Mouse (Mus musculus): Measurements from ENCODE around the gene Tango6. TPM values are rescaled to one million over a fixed set of nuclear protein-coding genes. Genes with fewer than 3 reads are reported as not detected.

Tango6 gene
- total and polyA plus RNA-seq, 2 experiments from 2014 or later, result 3.0 to 6.1 TPM

DNA sequence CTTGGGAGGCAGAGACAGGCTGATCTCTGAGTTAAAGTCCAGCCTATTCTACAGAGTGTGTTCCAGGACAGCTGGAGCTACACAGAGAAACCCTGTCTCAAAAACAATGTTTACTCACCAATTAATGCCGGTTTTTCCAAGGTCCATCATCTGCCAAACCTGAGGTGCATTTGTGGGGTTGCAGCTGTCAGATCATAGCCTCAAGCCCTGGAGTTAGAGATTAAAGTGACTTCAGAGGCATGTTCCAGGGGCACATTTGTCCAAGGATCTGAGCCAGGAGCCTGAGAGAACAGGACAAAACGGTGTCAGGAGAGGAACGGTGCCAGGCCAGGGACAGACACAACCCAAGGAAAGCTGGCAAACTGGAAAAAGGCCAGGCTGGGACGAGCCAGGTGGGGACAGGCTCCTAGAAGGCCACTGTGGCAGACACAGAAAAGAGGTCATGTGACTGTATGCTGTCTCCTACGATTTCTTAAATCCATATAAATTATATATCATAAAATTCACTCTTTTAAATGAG is 146.7 kb downstream of the Tango6 start:
- DNase-seq (ENCODE audit: low spot score) (no peak), ATAC-seq (ENCODE audit: low FRiP score) (no peak)
- no peaks in the 10 kb centered on the region for H3K27me3 ChIP-seq (ENCODE audit: insufficient read depth, low read length)
- H3K27ac ChIP-seq (ENCODE audit: low read depth, low read length), result no peak overlapping the region
- no peak overlapping the region for H3K4me3 ChIP-seq (ENCODE audit: low read depth, low read length)
- H3K9ac ChIP-seq (replicated peaks; ENCODE audit: low read length, poor library complexity, severe bottlenecking), result no peak overlapping the region
- WGBS, result 89% methylated on average over 5 of the region's 5 CpGs
- no peak for TF ChIP-seq CTCF (IDR thresholded peaks at IDR 0.05)
- no peak overlapping the region for H3K4me2 ChIP-seq (ENCODE audit: low read depth, low read length, poor library complexity, severe bottlenecking)
- H3K9me3 ChIP-seq (ENCODE audit: low read length), result no peaks in the 10 kb centered on the region
- peaks cover 2% of the 10 kb centered on the region; the same call in 1 of the 2 replicates for H3K36me3 ChIP-seq (ENCODE audit: insufficient read depth, low read length)
- H3K4me1 ChIP-seq (ENCODE audit: insufficient read depth, low read length), result no peaks in the 10 kb centered on the region

GRCm38 (mm10) chr8:106834899-106835298 is 152.0 kb downstream of the Tango6 start:
- WGBS, result 65% methylated on average over 1 of the region's 1 CpGs
- Histone ChIP-seq H3K9me3 (ENCODE audit: low read length) (no peaks in the 10 kb centered on the region), H3K27me3 (ENCODE audit: insufficient read depth, low read length) (no peaks in the 10 kb centered on the region), H3K27ac (ENCODE audit: low read depth, low read length) (no peak overlapping the region), H3K9ac (replicated peaks; ENCODE audit: low read length, poor library complexity, severe bottlenecking) (no peak overlapping the region), H3K4me3 (ENCODE audit: low read depth, low read length) (no peak overlapping the region), H3K4me2 (ENCODE audit: low read depth, low read length, poor library complexity, severe bottlenecking) (no peak overlapping the region), H3K4me1 (ENCODE audit: insufficient read depth, low read length) (peaks cover 11% of the 10 kb centered on the region; the same call in 1 of the 2 replicates), H3K36me3 (ENCODE audit: insufficient read depth, low read length) (no peaks in the 10 kb centered on the region)
- no peak for DNase-seq (ENCODE audit: low spot score)
- no peak for TF ChIP-seq CTCF (IDR thresholded peaks at IDR 0.05)
- no peak for ATAC-seq (ENCODE audit: low FRiP score)

DNA sequence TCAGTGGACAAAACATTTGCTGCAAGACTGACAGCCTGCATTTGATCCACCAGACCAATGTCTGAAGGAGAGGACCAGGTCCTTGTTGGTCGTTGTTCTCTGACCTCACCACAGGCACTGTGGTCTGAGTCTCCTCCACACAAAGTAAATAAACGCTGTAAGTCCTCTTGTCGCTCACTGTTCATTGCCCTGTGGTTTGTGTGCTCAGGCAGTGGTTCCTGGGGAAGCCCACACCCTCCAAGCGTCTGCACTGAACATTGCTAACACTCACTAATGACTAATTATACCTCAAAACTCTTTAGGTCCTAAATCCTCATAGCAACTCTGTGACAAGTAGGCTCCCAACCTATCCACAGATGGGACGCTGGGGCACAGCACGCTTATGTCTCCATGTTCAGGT is 153.7 kb downstream of the Tango6 start:
- H3K27me3 ChIP-seq (ENCODE audit: insufficient read depth, low read length), result no peaks in the 10 kb centered on the region
- no peaks in the 10 kb centered on the region for H3K9me3 ChIP-seq (ENCODE audit: low read length)
- peaks cover 11% of the 10 kb centered on the region; the same call in 1 of the 2 replicates for H3K4me1 ChIP-seq (ENCODE audit: insufficient read depth, low read length)
- no peaks in the 10 kb centered on the region for H3K36me3 ChIP-seq (ENCODE audit: insufficient read depth, low read length)
- no peak overlapping the region for H3K9ac ChIP-seq (replicated peaks; ENCODE audit: low read length, poor library complexity, severe bottlenecking)
- no peak overlapping the region for H3K27ac ChIP-seq (ENCODE audit: low read depth, low read length)
- no peak overlapping the region for H3K4me3 ChIP-seq (ENCODE audit: low read depth, low read length)
- DNase-seq (ENCODE audit: low spot score) (no peak), ATAC-seq (ENCODE audit: low FRiP score) (no peak)
- H3K4me2 ChIP-seq (ENCODE audit: low read depth, low read length, poor library complexity, severe bottlenecking), result no peak overlapping the region
- WGBS, result 90% methylated on average over 6 of the region's 6 CpGs
- TF ChIP-seq CTCF (IDR thresholded peaks at IDR 0.05), result no peak

DNA sequence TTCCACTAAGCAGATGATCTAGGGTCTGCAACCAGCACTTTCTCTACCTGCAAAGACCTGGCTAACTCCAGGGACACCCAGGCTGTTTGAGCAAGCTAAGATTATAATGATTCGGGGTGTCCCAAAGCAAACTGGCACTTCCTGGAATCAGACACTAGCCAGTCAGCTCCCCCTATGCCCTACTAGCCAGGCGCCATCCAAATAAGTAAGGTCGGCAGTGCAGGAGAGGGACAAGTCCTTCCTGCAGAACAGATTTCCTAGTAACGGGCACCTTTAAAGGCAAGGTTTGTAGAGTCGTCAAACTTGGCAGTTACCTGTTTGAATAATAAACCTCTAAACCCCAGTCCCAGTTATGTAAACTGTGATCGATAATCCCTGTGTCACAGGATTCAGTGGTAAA is 155.9 kb downstream of the Tango6 start:
- WGBS, result 65% methylated on average over 6 of the region's 6 CpGs
- H3K9ac ChIP-seq (replicated peaks; ENCODE audit: low read length, poor library complexity, severe bottlenecking), result no peak overlapping the region
- TF ChIP-seq CTCF (IDR thresholded peaks at IDR 0.05), result no peak
- DNase-seq (ENCODE audit: low spot score), result no peak
- H3K27me3 ChIP-seq (ENCODE audit: insufficient read depth, low read length), result no peaks in the 10 kb centered on the region
- peak overlapping the region; percentile 87 for H3K27ac ChIP-seq (ENCODE audit: low read depth, low read length)
- H3K4me2 ChIP-seq (ENCODE audit: low read depth, low read length, poor library complexity, severe bottlenecking), result no peak overlapping the region
- no peaks in the 10 kb centered on the region for H3K36me3 ChIP-seq (ENCODE audit: insufficient read depth, low read length)
- no peaks in the 10 kb centered on the region for H3K9me3 ChIP-seq (ENCODE audit: low read length)
- no peak for ATAC-seq (ENCODE audit: low FRiP score)
- H3K4me1 ChIP-seq (ENCODE audit: insufficient read depth, low read length), result peaks cover 11% of the 10 kb centered on the region; the same call in 1 of the 2 replicates
- H3K4me3 ChIP-seq (ENCODE audit: low read depth, low read length), result no peak overlapping the region

DNA sequence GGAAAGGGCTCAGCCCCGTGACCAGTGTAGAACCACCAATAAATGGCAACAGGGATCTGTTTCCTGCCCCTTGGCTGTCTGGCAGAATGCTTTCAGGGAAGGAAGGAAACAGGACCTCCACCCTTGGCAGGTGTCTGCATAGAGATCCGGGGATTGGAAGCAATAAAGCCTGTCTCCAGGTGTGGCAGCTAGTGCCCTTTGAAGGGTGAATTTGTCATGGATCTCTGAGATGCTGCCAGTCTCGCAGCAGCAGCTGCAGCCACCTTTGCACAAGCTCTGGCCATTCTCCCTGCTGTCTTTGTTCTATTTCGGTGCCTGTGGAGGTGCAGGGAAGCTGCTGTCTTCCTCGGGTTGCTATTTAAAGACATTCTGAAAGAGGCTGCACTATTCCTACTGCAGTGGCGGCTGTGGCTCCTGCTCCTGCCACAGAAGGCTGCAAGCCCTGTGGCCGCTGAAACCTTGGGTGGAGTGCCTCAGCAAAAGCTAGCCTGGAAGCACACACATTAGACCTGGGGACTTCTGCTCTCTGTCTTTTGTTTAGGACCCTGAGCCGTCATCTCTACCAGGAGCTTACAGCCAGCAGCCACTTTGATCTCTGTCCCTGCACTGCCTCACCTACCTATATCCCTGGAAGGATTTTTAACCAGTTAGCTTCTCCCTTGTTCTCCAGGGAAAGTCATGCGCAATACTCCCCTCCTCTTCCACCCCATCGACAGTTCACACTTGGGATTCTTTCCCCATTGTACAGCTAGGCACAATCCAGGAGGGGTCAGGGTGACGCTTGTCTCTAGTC is 156.5 kb downstream of the Tango6 start:
- peaks cover 11% of the 10 kb centered on the region; the same call in 1 of the 2 replicates for H3K4me1 ChIP-seq (ENCODE audit: insufficient read depth, low read length)
- H3K27ac ChIP-seq (ENCODE audit: low read depth, low read length), result peak overlapping the region; percentile 87
- ATAC-seq (ENCODE audit: low FRiP score) (peak; percentile 58; the same call in 1 of the 2 replicates), DNase-seq (ENCODE audit: low spot score) (no peak)
- no peaks in the 10 kb centered on the region for H3K9me3 ChIP-seq (ENCODE audit: low read length)
- no peaks in the 10 kb centered on the region for H3K27me3 ChIP-seq (ENCODE audit: insufficient read depth, low read length)
- H3K9ac ChIP-seq (replicated peaks; ENCODE audit: low read length, poor library complexity, severe bottlenecking), result peak overlapping the region; percentile 34; the same call in 1 of the 2 replicates
- H3K36me3 ChIP-seq (ENCODE audit: insufficient read depth, low read length), result no peaks in the 10 kb centered on the region
- H3K4me3 ChIP-seq (ENCODE audit: low read depth, low read length), result no peak overlapping the region
- H3K4me2 ChIP-seq (ENCODE audit: low read depth, low read length, poor library complexity, severe bottlenecking), result no peak overlapping the region
- WGBS, result 18% methylated on average over 11 of the region's 11 CpGs
- TF ChIP-seq CTCF (IDR thresholded peaks at IDR 0.05), result no peak

DNA sequence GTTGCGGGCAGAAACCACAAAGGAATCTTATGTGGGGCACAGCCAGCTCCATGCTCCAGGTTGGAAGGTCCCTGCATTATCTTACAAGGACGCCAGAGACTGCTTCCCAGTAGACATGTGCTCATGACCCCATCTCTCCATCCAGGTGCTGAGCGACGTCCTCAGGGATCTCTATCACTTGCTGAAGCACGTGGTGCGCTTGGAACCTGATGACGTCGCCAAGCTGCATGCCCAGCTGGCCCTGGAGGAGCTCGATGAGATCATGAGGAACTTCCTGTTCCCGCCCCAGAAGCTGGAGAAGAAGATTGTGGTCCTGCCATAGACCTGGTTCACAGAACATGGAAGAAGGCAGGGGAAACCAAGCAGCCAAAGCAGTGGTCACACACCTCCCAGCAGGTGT is 167.2 kb downstream of the Tango6 start:
- no peaks in the 10 kb centered on the region for H3K9me3 ChIP-seq (ENCODE audit: low read length)
- H3K9ac ChIP-seq (replicated peaks; ENCODE audit: low read length, poor library complexity, severe bottlenecking), result no peak overlapping the region
- 91% methylated on average over 10 of the region's 10 CpGs for WGBS
- H3K27ac ChIP-seq (ENCODE audit: low read depth, low read length), result no peak overlapping the region
- no peaks in the 10 kb centered on the region for H3K27me3 ChIP-seq (ENCODE audit: insufficient read depth, low read length)
- H3K4me2 ChIP-seq (ENCODE audit: low read depth, low read length, poor library complexity, severe bottlenecking), result no peak overlapping the region
- ATAC-seq (ENCODE audit: low FRiP score) (no peak), DNase-seq (ENCODE audit: low spot score) (no peak)
- no peak for TF ChIP-seq CTCF (IDR thresholded peaks at IDR 0.05)
- H3K36me3 ChIP-seq (ENCODE audit: insufficient read depth, low read length), result no peaks in the 10 kb centered on the region
- H3K4me3 ChIP-seq (ENCODE audit: low read depth, low read length), result no peak overlapping the region
- H3K4me1 ChIP-seq (ENCODE audit: insufficient read depth, low read length), result no peaks in the 10 kb centered on the region
